Mouse (Mus musculus): ENCODE measurements around the gene Krt84. TPM values are rescaled to one million over a fixed set of nuclear protein-coding genes. Genes with fewer than 3 reads are reported as not detected.

Gene Krt84
- polyA plus RNA-seq, 1 experiment from 2014 or later, result not detected

DNA sequence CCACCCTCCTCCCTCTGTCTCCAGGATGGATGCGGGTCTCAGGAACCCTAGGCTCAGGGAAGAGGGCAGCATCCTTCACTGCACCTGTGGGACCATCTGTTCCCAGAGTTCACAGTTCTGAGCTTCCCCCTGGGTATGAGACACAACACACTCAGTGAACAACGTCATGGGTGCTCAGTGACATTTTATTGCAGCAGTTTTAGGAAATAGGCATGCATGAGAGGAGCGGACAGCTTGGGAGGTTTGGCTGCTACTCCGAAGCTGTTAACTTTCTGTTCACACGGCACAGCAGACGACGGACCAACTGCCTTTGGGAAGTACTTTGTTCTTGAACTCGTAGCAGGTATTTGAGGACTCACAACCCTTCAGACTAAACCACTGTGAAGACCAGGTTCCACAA lies 19.6 kb upstream of the Krt84 start:
- 84% methylated on average over 8 of the region's 8 CpGs for WGBS (ENCODE audit: insufficient replicate concordance)

GRCm38 (mm10) chr15:101550567-101550966 lies 17.9 kb upstream of the Krt84 start, which contains the start of gene Krt82:
TSS of gene Krt82 (minus strand) at chr15:101550667.
- no peak within 1 kb of the TSS for H3K4me2 ChIP-seq
- no peak within 1 kb of the TSS for H3K27ac ChIP-seq (ENCODE audit: low read depth, low read length)
- 83% methylated on average over 7 of the region's 7 CpGs for WGBS (ENCODE audit: insufficient replicate concordance)
- no peaks in the 10 kb centered on the region for H3K4me1 ChIP-seq (ENCODE audit: control insufficient read depth, insufficient read depth, low read length)
- H3K9me3 ChIP-seq (replicated peaks; ENCODE audit: control insufficient read depth, low read length), result no peaks in the 10 kb centered on the region
- no peak within 1 kb of the TSS for H3K9ac ChIP-seq (ENCODE audit: low read depth, low read length)
- H3K27me3 ChIP-seq (ENCODE audit: control insufficient read depth, insufficient read depth, low read length), result peaks cover 44% of the 10 kb centered on the region
- no peak within 1 kb of the TSS for H3K4me3 ChIP-seq (ENCODE audit: low read depth, low read length)
- H3K36me3 ChIP-seq (ENCODE audit: control insufficient read depth, insufficient read depth, low read length), result no peaks in the 10 kb centered on the region
- no peak for ATAC-seq (replicated peaks; ENCODE audit: insufficient number of reproducible peaks, low FRiP score, low TSS enrichment)

More for the DNA sequence above, 19.6 kb upstream of the Krt84 start:
- Histone ChIP-seq H3K9ac (ENCODE audit: low read depth, low read length) (no peak overlapping the region), H3K4me3 (ENCODE audit: low read depth, low read length) (no peak overlapping the region), H3K36me3 (ENCODE audit: control insufficient read depth, insufficient read depth, low read length) (no peaks in the 10 kb centered on the region), H3K27me3 (ENCODE audit: control insufficient read depth, insufficient read depth, low read length) (peaks cover 44% of the 10 kb centered on the region), H3K4me1 (ENCODE audit: control insufficient read depth, insufficient read depth, low read length) (no peaks in the 10 kb centered on the region), H3K9me3 (replicated peaks; ENCODE audit: control insufficient read depth, low read length) (no peaks in the 10 kb centered on the region), H3K27ac (ENCODE audit: low read depth, low read length) (no peak overlapping the region), H3K4me2 (no peak overlapping the region)
- no peak for ATAC-seq (replicated peaks; ENCODE audit: insufficient number of reproducible peaks, low FRiP score, low TSS enrichment)

DNA sequence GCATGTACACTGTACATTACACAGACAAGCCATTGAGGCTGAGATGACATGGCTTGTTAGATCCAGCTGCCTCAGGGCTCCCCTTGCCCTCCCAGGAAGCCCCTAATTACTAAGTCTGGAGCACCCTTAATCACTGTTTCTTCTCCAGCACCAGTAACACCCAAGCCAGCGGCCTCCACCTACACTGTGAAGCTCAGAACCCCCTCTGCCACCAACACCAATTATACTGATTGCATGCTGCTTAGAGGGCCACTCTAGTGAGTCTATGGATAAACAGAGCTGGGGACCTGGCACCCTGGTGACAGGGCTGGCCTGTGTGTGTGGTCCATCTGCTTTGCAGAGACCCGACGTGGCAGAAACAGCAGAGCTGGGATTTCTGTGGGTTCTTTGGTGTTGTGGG lies 11.9 kb upstream of the Krt84 start:
- Histone ChIP-seq H3K4me2 (no peak overlapping the region), H3K4me3 (ENCODE audit: low read depth, low read length) (no peak overlapping the region), H3K27me3 (ENCODE audit: control insufficient read depth, insufficient read depth, low read length) (peaks cover 8% of the 10 kb centered on the region), H3K36me3 (ENCODE audit: control insufficient read depth, insufficient read depth, low read length) (no peaks in the 10 kb centered on the region), H3K9ac (ENCODE audit: low read depth, low read length) (no peak overlapping the region), H3K9me3 (replicated peaks; ENCODE audit: control insufficient read depth, low read length) (no peaks in the 10 kb centered on the region), H3K4me1 (ENCODE audit: control insufficient read depth, insufficient read depth, low read length) (no peaks in the 10 kb centered on the region), H3K27ac (ENCODE audit: low read depth, low read length) (no peak overlapping the region)
- ATAC-seq (replicated peaks; ENCODE audit: insufficient number of reproducible peaks, low FRiP score, low TSS enrichment), result no peak
- 80% methylated on average over 3 of the region's 3 CpGs for WGBS (ENCODE audit: insufficient replicate concordance)

DNA sequence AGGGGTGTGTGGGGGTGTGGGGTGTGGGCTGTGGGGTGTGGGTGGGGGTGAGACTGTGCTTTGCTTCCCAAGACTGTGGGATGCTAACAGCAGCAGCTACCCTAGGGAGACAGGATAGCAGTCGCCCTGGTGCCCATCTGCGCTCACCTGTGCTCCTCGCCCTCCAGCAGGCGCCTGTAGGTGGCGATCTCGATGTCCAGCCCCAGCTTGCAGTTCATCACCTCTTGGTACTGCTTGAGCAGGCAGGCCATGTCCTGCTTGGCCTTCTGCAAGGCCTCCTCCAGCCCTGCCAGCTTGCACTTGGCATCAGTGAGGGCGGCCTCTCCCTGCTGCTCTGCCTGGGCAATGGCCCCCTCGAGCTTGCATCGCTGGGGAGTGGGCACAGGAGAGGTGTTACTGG lies 9.9 kb upstream of the Krt84 start:
- H3K9me3 ChIP-seq (replicated peaks; ENCODE audit: control insufficient read depth, low read length), result no peaks in the 10 kb centered on the region
- no peak for ATAC-seq (replicated peaks; ENCODE audit: insufficient number of reproducible peaks, low FRiP score, low TSS enrichment)
- WGBS (ENCODE audit: insufficient replicate concordance), result 50% methylated on average over 9 of the region's 9 CpGs

DNA sequence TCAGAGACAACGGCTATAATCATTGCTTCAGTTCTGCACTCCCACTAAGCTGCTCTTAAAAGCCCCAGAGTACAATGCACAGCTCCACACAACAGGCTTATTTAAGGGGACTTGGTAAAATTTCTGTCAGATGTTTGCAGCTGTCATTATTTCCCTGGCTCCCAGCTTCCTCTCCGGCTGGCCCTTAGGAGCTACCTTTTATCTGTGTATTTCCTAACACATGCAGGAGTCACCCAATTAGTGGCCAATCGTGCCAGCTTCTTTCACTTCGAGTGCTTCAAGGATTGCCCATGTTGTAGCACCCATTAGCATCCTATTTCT lies 5.9 kb upstream of the Krt84 start:
- no peaks in the 10 kb centered on the region for H3K36me3 ChIP-seq (ENCODE audit: control insufficient read depth, insufficient read depth, low read length)
- H3K27me3 ChIP-seq (ENCODE audit: control insufficient read depth, insufficient read depth, low read length), result peaks cover 14% of the 10 kb centered on the region
- H3K4me2 ChIP-seq, result no peak overlapping the region
- no peaks in the 10 kb centered on the region for H3K9me3 ChIP-seq (replicated peaks; ENCODE audit: control insufficient read depth, low read length)
- ATAC-seq (replicated peaks; ENCODE audit: insufficient number of reproducible peaks, low FRiP score, low TSS enrichment), result no peak
- no peak overlapping the region for H3K27ac ChIP-seq (ENCODE audit: low read depth, low read length)
- H3K4me3 ChIP-seq (ENCODE audit: low read depth, low read length), result no peak overlapping the region
- 55% methylated on average over 4 of the region's 4 CpGs for WGBS (ENCODE audit: insufficient replicate concordance)
- no peaks in the 10 kb centered on the region for H3K4me1 ChIP-seq (ENCODE audit: control insufficient read depth, insufficient read depth, low read length)
- no peak overlapping the region for H3K9ac ChIP-seq (ENCODE audit: low read depth, low read length)

More for the DNA sequence above, 9.9 kb upstream of the Krt84 start:
- Histone ChIP-seq H3K4me2 (no peak overlapping the region), H3K27me3 (ENCODE audit: control insufficient read depth, insufficient read depth, low read length) (peaks cover 8% of the 10 kb centered on the region), H3K36me3 (ENCODE audit: control insufficient read depth, insufficient read depth, low read length) (no peaks in the 10 kb centered on the region), H3K27ac (ENCODE audit: low read depth, low read length) (no peak overlapping the region), H3K4me1 (ENCODE audit: control insufficient read depth, insufficient read depth, low read length) (no peaks in the 10 kb centered on the region), H3K4me3 (ENCODE audit: low read depth, low read length) (no peak overlapping the region), H3K9ac (ENCODE audit: low read depth, low read length) (no peak overlapping the region)

GRCm38 (mm10) chr15:101537864-101538579 lies 5.4 kb upstream of the Krt84 start:
- Histone ChIP-seq H3K9ac (ENCODE audit: low read depth, low read length) (no peak overlapping the region), H3K27me3 (ENCODE audit: control insufficient read depth, insufficient read depth, low read length) (peaks cover 15% of the 10 kb centered on the region), H3K4me2 (no peak overlapping the region), H3K36me3 (ENCODE audit: control insufficient read depth, insufficient read depth, low read length) (no peaks in the 10 kb centered on the region), H3K4me1 (ENCODE audit: control insufficient read depth, insufficient read depth, low read length) (no peaks in the 10 kb centered on the region), H3K27ac (ENCODE audit: low read depth, low read length) (no peak overlapping the region), H3K4me3 (ENCODE audit: low read depth, low read length) (no peak overlapping the region), H3K9me3 (replicated peaks; ENCODE audit: control insufficient read depth, low read length) (no peaks in the 10 kb centered on the region)
- ATAC-seq (replicated peaks; ENCODE audit: insufficient number of reproducible peaks, low FRiP score, low TSS enrichment), result no peak
- 41% methylated on average over 7 of the region's 7 CpGs for WGBS (ENCODE audit: insufficient replicate concordance)

DNA sequence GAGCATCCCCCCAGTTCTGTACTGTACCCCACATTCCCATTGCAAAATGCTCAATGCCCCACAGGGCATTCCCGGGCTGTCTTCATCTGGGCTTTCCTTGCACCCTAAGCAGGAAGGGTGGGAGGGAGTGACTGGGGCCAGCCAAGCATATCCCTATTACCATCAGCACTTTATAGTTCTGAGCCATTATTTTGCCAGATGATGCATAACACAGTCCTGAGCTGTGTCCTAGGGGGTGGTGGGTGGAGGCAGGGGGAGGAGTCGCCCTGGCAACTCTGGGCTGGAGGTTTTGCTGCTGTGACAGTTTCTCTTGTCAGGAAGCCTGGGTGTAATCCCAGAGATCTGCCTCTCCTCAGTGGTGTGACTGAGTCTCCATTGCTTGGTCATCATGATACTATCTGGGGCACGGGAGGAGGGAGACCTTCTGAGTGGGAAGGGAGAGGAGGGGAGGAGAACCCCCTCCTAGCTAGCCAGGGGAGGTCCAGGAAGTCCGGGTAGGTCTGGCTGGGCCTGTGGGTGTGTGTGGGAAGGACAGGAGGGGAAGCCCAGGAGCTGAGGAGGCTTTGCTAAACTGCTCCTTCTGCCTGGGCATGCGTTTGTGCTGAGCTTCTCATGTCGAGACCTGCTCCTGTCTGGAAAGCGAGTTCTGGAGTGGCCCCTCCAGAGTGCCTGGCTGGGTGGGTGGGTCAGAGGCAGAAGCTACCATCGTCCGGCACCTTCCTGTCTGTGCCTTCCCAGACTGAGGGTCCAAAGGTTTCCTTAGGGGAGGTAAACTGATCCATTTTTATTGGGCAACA lies 3.6 kb upstream of the Krt84 start:
- no peaks in the 10 kb centered on the region for H3K4me1 ChIP-seq (ENCODE audit: control insufficient read depth, insufficient read depth, low read length)
- H3K9me3 ChIP-seq (replicated peaks; ENCODE audit: control insufficient read depth, low read length), result no peaks in the 10 kb centered on the region
- H3K27ac ChIP-seq (ENCODE audit: low read depth, low read length), result no peak overlapping the region
- no peak overlapping the region for H3K4me3 ChIP-seq (ENCODE audit: low read depth, low read length)
- peaks cover 7% of the 10 kb centered on the region; the same call in 1 of the 2 replicates for H3K27me3 ChIP-seq (ENCODE audit: control insufficient read depth, insufficient read depth, low read length)
- H3K9ac ChIP-seq (ENCODE audit: low read depth, low read length), result no peak overlapping the region
- H3K36me3 ChIP-seq (ENCODE audit: control insufficient read depth, insufficient read depth, low read length), result no peaks in the 10 kb centered on the region
- WGBS (ENCODE audit: insufficient replicate concordance), result 56% methylated on average over 9 of the region's 9 CpGs
- no peak overlapping the region for H3K4me2 ChIP-seq
- no peak for ATAC-seq (replicated peaks; ENCODE audit: insufficient number of reproducible peaks, low FRiP score, low TSS enrichment)

DNA sequence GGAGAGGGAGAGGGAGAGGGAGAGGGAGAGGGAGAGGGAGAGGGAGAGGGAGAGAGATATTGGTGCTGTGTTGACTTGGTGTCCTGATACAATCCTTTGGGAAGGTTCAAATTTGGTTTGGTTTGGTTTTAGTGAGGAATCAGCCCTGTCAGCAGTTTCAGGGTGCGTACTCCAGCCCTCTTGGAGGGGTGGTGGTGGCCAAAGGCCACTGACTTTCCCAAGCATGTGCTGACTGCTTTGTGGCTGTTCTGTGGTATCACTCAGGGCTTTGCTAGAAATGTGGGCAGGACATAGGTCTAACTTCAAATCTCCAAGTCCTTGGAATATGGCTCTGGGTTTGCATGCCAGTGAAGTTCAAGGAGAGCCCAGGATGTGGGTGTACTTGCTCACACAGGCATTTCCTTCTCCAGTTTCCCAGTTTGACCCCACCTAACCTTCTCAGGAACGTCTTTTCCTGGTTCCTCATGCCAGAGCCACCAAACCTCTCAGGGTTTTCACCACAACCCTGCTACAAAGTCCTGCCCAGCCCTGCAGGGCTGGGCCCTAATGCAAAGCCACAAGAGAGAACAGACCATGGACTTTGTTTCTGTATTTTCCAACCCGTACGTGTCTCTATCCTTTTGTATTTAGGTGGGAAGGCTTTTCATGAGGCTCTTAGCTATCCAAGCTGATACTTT lies 9.9 kb downstream of the Krt84 start:
- peaks cover 23% of the 10 kb centered on the region for H3K27me3 ChIP-seq (ENCODE audit: control insufficient read depth, insufficient read depth, low read length)

More for the DNA sequence above, 9.9 kb downstream of the Krt84 start:
- no peak overlapping the region for H3K27ac ChIP-seq (ENCODE audit: low read depth, low read length)
- H3K36me3 ChIP-seq (ENCODE audit: control insufficient read depth, insufficient read depth, low read length), result no peaks in the 10 kb centered on the region
- H3K4me1 ChIP-seq (ENCODE audit: control insufficient read depth, insufficient read depth, low read length), result no peaks in the 10 kb centered on the region
- no peak overlapping the region for H3K9ac ChIP-seq (ENCODE audit: low read depth, low read length)
- H3K9me3 ChIP-seq (replicated peaks; ENCODE audit: control insufficient read depth, low read length), result no peaks in the 10 kb centered on the region
- H3K4me2 ChIP-seq, result no peak overlapping the region
- WGBS (ENCODE audit: insufficient replicate concordance), result 67% methylated on average over 4 of the region's 4 CpGs
- H3K4me3 ChIP-seq (ENCODE audit: low read depth, low read length), result no peak overlapping the region
- no peak for ATAC-seq (replicated peaks; ENCODE audit: insufficient number of reproducible peaks, low FRiP score, low TSS enrichment)
